Mouse (Mus musculus): ENCODE results near the gene Zfp663.

DNA sequence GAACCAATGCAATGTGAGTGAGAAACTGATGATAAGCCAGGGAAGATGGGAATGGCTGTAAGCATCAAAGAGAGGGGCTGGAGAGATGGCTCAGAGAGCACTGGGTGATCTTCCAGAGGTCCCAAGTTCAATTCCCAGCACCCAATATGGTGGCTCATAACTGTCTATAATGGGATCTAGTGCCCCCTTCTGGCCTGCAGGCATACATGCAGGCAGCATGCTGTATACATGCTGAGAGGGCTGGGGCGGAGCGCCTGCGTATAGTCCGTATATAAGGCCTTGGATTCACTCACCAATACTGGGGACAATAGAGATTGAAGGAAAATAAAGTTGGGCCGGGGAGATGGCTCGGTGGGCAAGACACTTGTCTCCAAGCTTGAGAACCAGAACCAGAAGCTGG lies 5.2 kb downstream of the Zfp663 start:
- TF ChIP-seq FLI1 (IDR thresholded peaks at IDR 0.05; ENCODE audit: low read length) (no peak), GATA1 (IDR thresholded peaks at IDR 0.05; ENCODE audit: borderline replicate concordance, low read length) (no peak)

All from megakaryocyte, embryonic 14.5 days (primary cell).